Mouse (Mus musculus): ENCODE data around the gene Hyal3. TPM values are rescaled to one million over a fixed set of nuclear protein-coding genes. Genes with fewer than 3 reads are reported as not detected.

Hyal3 gene
- 0.51 TPM in 1 of 2 replicates, not detected in the other for polyA plus RNA-seq (2012; ENCODE audit: low replicate concordance)

GRCm38 (mm10) chr9:107580501-107581317, at the start of gene Hyal3:
Gene Hyal3, plus strand, starts transcription at chr9:107580818.

GRCm38 (mm10) chr9:107533791-107534407, 46.7 kb upstream of the Hyal3 start, which contains the start of gene Tmem115:
Gene Tmem115, plus strand, starts transcription at chr9:107533945.

GRCm38 (mm10) chr9:107541474-107542351, 38.9 kb upstream of the Hyal3 start, which contains the start of the genes Cyb561d2 and Nprl2:
Gene Cyb561d2, minus strand, starts transcription at chr9:107542193.
Gene Nprl2, plus strand, starts transcription at chr9:107542226.

GRCm38 (mm10) chr9:107547026-107547425, 33.6 kb upstream of the Hyal3 start, which contains the start of gene Zmynd10:
Gene Zmynd10, plus strand, starts transcription at chr9:107547298.

GRCm38 (mm10) chr9:107551117-107551889, 29.3 kb upstream of the Hyal3 start, which contains the start of gene Rassf1:
Gene Rassf1, plus strand, starts transcription at chr9:107551555.

GRCm38 (mm10) chr9:107563029-107563581, 17.5 kb upstream of the Hyal3 start, which contains the start of gene Tusc2:
Gene Tusc2, plus strand, starts transcription at chr9:107563255.

GRCm38 (mm10) chr9:107567702-107568319, 12.8 kb upstream of the Hyal3 start, which contains the start of gene Hyal2:
Gene Hyal2, plus strand, starts transcription at chr9:107567945.

GRCm38 (mm10) chr9:107576357-107577107, 4.1 kb upstream of the Hyal3 start, which contains the start of gene Hyal1:
Gene Hyal1, plus strand, starts transcription at chr9:107576927.

GRCm38 (mm10) chr9:107578587-107578986, 2.0 kb upstream of the Hyal3 start, which contains the start of gene Naa80:
Gene Naa80, plus strand, starts transcription at chr9:107578887.

GRCm38 (mm10) chr9:107586974-107587832, 6.6 kb downstream of the Hyal3 start, which contains the start of gene Ifrd2:
Gene Ifrd2, plus strand, starts transcription at chr9:107587642.

GRCm38 (mm10) chr9:107608741-107609432, 28.3 kb downstream of the Hyal3 start, which contains the start of gene Sema3b:
Gene Sema3b, minus strand, starts transcription at chr9:107609229.

GRCm38 (mm10) chr9:107635279-107636028, 54.8 kb downstream of the Hyal3 start, which contains the start of gene Gnai2:
Gene Gnai2, minus strand, starts transcription at chr9:107635367.

Other genes starting within 250 kb of the Hyal3 start
- 2.8 and 8.0 TPM in 2 replicates for gene Hemk1, start 242.5 kb upstream of the Hyal3 start, polyA plus RNA-seq (2012; ENCODE audit: low replicate concordance)
- 0.22 and 0.29 TPM in 2 replicates for gene 6430571L13Rik, start 240.2 kb upstream of the Hyal3 start, polyA plus RNA-seq (2012; ENCODE audit: low replicate concordance)
- 5.4 and 12.0 TPM in 2 replicates for gene Cacna2d2, start 181.2 kb upstream of the Hyal3 start, polyA plus RNA-seq (2012; ENCODE audit: low replicate concordance)
- gene Tmem115, start 46.9 kb upstream of the Hyal3 start, polyA plus RNA-seq (2012; ENCODE audit: low replicate concordance), result 32.1 and 48.8 TPM in 2 replicates
- 15.4 and 18.6 TPM in 2 replicates for gene Cyb561d2, start 38.6 kb upstream of the Hyal3 start, polyA plus RNA-seq (2012; ENCODE audit: low replicate concordance)
- gene Nprl2, start 38.6 kb upstream of the Hyal3 start, polyA plus RNA-seq (2012; ENCODE audit: low replicate concordance), result 2.6 and 3.1 TPM in 2 replicates
- gene Zmynd10, start 33.5 kb upstream of the Hyal3 start, polyA plus RNA-seq (2012; ENCODE audit: low replicate concordance), result 0.29 and 1.1 TPM in 2 replicates
- 19.8 and 49.2 TPM in 2 replicates for gene Rassf1, start 29.3 kb upstream of the Hyal3 start, polyA plus RNA-seq (2012; ENCODE audit: low replicate concordance)
- 18.0 and 56.6 TPM in 2 replicates for gene Tusc2, start 17.6 kb upstream of the Hyal3 start, polyA plus RNA-seq (2012; ENCODE audit: low replicate concordance)
- 9.6 and 21.4 TPM in 2 replicates for gene Hyal2, start 12.9 kb upstream of the Hyal3 start, polyA plus RNA-seq (2012; ENCODE audit: low replicate concordance)
- 1.3 and 3.5 TPM in 2 replicates for gene Hyal1, start 3.9 kb upstream of the Hyal3 start, polyA plus RNA-seq (2012; ENCODE audit: low replicate concordance)
- 30.6 and 47.1 TPM in 2 replicates for gene Naa80, start 1.9 kb upstream of the Hyal3 start, polyA plus RNA-seq (2012; ENCODE audit: low replicate concordance)
- gene Ifrd2, start 6.8 kb downstream of the Hyal3 start, polyA plus RNA-seq (2012; ENCODE audit: low replicate concordance), result 36.6 and 54.9 TPM in 2 replicates
- gene Sema3b, start 28.4 kb downstream of the Hyal3 start, polyA plus RNA-seq (2012; ENCODE audit: low replicate concordance), result 0.28 and 0.46 TPM in 2 replicates
- 1,369 and 2,388 TPM in 2 replicates for gene Gnai2, start 54.5 kb downstream of the Hyal3 start, polyA plus RNA-seq (2012; ENCODE audit: low replicate concordance)
- not detected in 2 replicates for gene Slc38a3, start 88.7 kb downstream of the Hyal3 start, polyA plus RNA-seq (2012; ENCODE audit: low replicate concordance)
- gene Gnat1, start 98.9 kb downstream of the Hyal3 start, polyA plus RNA-seq (2012; ENCODE audit: low replicate concordance), result not detected in 2 replicates
- 3.2 and 4.7 TPM in 2 replicates for gene Sema3f, start 129.7 kb downstream of the Hyal3 start, polyA plus RNA-seq (2012; ENCODE audit: low replicate concordance)
- gene Rbm5, start 190.2 kb downstream of the Hyal3 start, polyA plus RNA-seq (2012; ENCODE audit: low replicate concordance), result 53.7 and 57.1 TPM in 2 replicates